Mouse (Mus musculus) gastrocnemius, adult 2 months (tissue): Measurements from ENCODE around the gene Smox. TPM values are rescaled to one million over a fixed set of nuclear protein-coding genes. Genes with fewer than 3 reads are reported as not detected.
"Not testable (repeated sequence)": the region's sequence is repeated elsewhere in the genome, so short reads cannot be mapped to it uniquely, and the experiment has no call there.

Experiments used
- DNase-seq: peaks from one replicate; pipeline ENCODE4 v3.0.0; 2022
- H3K27ac ChIP-seq: fragments of 200-600 bp; 2 replicates; pipeline ENCODE4 v1.8.1; 2022; ENCODE audit warnings: mild to moderate bottlenecking
- H3K4me3 ChIP-seq: fragments of 200-600 bp; 2 replicates; pipeline ENCODE4 v1.8.1; 2022; ENCODE audit warnings: mild to moderate bottlenecking, moderate library complexity
- CTCF ChIP-seq: fragments of 200-600 bp; IDR thresholded peaks from 2 replicates; pipeline ENCODE4 v1.8.1; 2022; ENCODE audit warnings: antibody characterized with exemption, mild to moderate bottlenecking, moderate library complexity
- intact Hi-C: fragments of 180-260 bp; cut with DNase I; formaldehyde crosslinking; loops from one replicate; pipeline ENCODE4 v1.15.1; 2025
- total RNA-seq, 2 experiments: library from RNA; stranded (reverse); gene quantifications; 2 replicates each; pipeline ENCODE4 v1.2.3; 2021

The Smox gene
- total RNA-seq, 2 experiments from 2014 or later: 51.2 to 522 TPM

DNA sequence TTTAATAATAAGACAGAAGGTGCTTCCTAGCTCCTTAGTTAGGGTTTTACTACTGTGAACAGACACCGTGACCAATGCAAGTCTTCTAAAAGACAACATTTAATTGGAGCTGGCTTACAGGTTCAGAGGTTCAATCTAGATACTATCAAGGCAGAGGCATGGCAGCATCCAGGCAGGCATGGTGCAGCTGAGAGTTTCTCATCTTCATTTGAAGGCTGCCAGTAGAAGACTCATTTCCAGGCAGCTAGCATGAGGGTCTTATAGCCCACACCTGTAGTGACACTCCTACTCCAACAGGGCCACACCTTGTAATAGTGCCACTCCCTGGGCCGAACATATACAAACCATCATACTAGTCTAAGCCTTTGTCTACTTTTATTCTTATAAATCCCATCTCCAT lies 27.1 kb upstream of the Smox start:
- no peak overlapping the region for H3K27ac ChIP-seq
- intact Hi-C loops: no loop called here
- no peak for TF ChIP-seq CTCF
- no peak overlapping the region for H3K4me3 ChIP-seq
- no peak for DNase-seq

DNA sequence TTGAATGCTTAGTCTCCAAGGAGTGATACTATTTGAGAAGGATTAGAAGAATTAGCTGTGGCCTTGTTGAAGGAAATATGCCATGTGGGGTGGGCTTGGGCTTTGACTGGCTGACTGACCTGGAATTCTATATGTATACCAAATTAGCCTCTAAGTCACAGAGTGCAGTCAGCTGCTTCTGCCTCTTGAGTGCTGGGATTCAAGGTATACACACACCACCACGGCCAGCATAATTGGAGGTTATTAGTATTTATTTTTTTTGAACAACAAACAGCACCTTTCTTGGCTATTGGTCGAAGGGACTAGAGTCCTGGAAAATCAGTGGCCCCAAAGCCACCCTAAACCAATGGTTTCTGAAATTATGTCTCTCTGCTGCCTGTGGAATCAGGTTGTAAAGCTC lies 24.6 kb upstream of the Smox start:
- Histone ChIP-seq H3K27ac (no peak overlapping the region), H3K4me3 (no peak overlapping the region)
- TF ChIP-seq CTCF: no peak
- intact Hi-C loops: no loop called here
- no peak for DNase-seq

DNA sequence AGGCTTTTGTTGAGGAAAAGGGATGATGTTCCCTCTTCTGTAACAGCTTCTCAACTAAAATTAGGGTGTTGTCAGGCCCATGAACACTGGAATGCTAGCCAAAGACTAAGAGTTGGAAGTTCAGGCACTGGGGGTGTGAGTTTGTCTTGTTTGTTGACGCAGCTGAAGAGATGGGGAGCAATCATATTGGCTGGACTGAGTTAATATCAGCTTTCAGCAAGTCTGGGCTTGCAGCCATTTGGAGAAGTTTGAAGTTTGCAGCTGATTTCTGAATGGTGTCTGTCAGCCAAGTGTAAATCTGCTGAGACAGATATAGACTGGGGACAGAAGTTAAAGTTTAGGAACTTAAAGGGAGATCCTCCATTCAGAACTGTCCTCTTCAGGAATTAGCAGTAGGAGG lies 21.4 kb upstream of the Smox start:
- peak; percentile 70 for DNase-seq
- intact Hi-C loops: no loop called here
- peak overlapping the region; percentile 48; the same call in 1 of the 2 replicates for H3K27ac ChIP-seq
- TF ChIP-seq CTCF: no peak
- H3K4me3 ChIP-seq: no peak overlapping the region

DNA sequence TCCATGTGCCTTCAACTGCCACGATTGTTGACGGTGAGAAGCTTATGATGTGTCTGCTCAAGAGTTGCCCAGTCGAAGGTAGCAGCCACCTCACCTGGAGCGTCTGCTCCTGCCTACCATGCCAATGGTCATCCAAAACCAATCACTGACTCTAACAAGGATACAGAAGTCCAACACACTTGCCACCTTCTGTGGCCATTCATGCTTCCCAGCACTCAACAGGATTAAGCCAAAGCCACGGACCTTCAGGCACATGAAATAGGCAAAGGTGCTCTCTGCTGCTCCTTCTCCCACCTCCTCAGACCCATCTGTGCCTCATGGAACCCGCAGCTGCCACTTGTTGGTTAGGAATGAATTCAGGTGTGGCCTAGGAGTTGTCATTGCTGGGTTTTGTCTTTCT lies 17.5 kb upstream of the Smox start:
- intact Hi-C loops: no loop called here
- Histone ChIP-seq H3K4me3 (no peak overlapping the region), H3K27ac (no peak overlapping the region)
- no peak for DNase-seq
- TF ChIP-seq CTCF: no peak

DNA sequence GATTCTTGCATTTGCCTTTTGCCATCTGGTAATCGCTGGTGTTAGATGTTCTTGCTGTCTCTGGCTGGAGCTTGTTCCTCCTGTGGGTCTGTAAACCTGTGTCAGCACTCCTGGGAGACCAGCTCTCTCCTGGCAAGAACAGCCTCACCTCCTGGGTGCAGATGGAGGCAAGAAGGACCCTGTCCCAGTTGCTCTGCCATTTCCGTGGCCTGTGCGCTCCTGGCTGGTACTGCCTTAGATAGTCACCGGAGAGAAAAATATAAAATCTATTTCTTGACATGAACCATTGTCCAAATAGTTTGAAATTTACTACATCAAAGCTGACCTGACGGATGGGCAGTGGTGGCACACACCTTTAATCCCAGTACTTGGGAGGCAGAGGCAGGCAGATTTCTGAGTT lies 14.2 kb upstream of the Smox start:
- H3K4me3 ChIP-seq, DNase-seq, intact Hi-C loops, H3K27ac ChIP-seq: not testable (repeated sequence)

DNA sequence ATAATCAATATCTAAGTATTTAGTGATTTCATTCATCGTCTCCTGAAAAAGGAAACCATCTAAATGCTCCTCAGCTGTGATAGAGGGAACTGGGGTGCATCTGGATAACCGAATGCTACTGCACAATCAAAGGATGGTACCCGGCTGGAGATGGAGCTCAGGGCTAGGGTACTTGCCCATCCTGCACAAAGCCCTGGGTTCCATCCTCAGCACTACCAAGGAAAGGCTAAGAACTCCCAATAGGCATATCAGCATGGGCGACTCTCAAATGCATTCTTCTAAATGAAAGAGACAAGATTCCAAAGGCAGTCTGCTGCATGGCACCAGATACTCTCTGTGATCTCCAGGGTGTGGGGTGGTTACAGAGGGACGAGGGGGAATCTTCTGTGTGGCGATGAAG lies 13.4 kb upstream of the Smox start:
- no peak for TF ChIP-seq CTCF
- H3K4me3 ChIP-seq: no peak overlapping the region
- H3K27ac ChIP-seq: no peak overlapping the region
- no peak for DNase-seq
- intact Hi-C loops: no loop called here

DNA sequence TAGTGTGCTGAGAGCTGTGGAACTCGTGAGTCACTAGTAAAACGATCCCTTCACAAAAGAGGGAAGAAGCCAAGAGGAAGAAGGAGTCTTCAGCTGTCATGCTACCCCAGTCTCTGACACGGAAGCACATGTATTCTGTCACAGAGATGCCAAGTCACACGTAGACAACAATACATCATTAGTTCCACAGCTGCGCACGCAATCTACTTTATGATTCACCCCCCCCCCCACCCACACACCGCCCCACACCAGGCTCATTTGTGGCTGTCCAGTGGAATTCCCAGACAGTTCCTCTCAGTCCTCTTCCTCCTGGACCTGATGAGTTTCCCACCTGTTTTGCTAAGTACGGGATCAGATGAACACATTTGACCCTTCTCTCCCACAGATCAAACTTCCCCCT lies 12.9 kb upstream of the Smox start:
- intact Hi-C loops: no loop called here
- TF ChIP-seq CTCF: no peak
- Histone ChIP-seq H3K4me3 (no peak overlapping the region), H3K27ac (no peak overlapping the region)
- DNase-seq: no peak

DNA sequence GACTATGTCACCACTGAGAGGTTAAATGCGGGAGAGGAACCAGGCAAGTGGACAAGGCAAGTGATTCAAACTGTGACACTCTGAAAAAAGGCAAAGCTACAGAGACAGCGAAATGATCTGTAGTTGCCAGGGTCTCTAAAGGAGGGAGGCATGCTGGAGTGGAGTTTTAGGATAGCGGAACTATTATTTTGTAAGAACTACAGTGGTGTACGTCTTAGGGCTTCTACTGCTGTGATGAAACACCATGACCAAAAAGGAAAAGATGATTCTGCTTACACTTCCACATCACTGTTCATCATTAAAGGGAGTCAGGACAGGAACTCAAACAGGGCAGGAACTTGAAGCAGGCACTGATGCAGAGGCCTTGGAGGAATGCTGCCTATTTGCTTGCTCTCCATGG lies 12.4 kb upstream of the Smox start:
- no peak overlapping the region for H3K4me3 ChIP-seq
- no peak for TF ChIP-seq CTCF
- no peak for DNase-seq
- intact Hi-C loops: no loop called here
- 0 out of 2 replicates have a peak overlapping the region, but pooled peaks have one; percentile 3 for H3K27ac ChIP-seq

DNA sequence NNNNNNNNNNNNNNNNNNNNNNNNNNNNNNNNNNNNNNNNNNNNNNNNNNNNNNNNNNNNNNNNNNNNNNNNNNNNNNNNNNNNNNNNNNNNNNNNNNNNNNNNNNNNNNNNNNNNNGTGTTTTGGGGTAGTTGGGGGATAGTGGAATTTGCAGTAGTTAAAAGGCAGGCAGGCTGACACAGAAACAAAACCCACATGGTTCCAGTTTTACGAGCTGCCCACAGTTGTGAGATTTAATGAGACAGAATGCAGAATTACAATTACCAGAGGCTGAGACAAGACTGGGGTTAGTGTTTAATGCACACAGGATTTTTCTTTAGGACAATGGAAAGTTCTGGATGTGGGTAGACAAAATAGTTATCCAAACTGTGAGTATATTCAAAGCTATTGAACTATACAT lies 9.6 kb upstream of the Smox start:
- TF ChIP-seq CTCF: no peak
- no peak for DNase-seq
- intact Hi-C loops: no loop called here
- Histone ChIP-seq H3K27ac (no peak overlapping the region), H3K4me3 (no peak overlapping the region)

DNA sequence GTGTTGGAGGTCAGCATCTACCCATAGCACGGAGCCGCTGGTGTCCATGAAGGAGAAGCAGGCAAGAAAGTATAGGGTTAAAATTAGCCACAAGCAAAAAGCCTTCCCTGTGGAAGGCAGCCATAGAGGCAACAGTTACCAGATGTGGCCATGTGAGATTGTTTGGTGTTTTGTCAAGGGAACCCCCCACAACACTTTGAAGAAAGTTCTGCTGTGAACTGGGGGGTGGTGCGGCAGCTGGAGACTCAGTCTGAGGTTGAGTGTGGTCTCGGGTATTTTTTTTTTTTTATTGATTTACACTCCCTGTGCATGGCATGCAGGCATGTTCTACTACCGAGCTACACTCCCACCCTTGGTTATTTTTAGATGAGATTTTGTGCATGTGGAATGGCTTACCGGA lies 8.8 kb upstream of the Smox start:
- TF ChIP-seq CTCF: no peak
- Histone ChIP-seq H3K27ac (no peak overlapping the region), H3K4me3 (no peak overlapping the region)
- intact Hi-C loops: no loop called here
- no peak for DNase-seq

DNA sequence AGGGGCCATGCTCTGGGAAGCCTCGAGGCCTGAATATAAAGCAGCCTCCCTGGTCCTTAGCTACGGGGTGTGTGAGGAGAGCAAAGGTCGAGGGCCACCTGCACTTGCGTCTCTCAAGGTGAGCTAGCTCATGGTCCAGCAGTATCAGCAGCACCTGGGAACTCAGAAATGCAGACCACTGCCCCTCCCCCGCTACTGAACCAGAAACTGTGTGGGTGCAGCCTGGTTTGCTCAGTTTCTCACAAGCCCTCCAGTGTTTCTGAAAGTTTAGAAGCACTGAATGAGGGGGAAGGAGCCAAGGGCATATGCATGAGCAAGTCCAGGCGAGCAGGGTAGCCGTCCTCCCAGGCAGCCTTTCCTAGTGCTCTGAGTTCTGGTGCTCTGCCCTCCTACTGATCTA lies 7.7 kb upstream of the Smox start:
- intact Hi-C loops: no loop called here
- H3K27ac ChIP-seq: no peak overlapping the region
- H3K4me3 ChIP-seq: no peak overlapping the region
- no peak for DNase-seq
- TF ChIP-seq CTCF: no peak

DNA sequence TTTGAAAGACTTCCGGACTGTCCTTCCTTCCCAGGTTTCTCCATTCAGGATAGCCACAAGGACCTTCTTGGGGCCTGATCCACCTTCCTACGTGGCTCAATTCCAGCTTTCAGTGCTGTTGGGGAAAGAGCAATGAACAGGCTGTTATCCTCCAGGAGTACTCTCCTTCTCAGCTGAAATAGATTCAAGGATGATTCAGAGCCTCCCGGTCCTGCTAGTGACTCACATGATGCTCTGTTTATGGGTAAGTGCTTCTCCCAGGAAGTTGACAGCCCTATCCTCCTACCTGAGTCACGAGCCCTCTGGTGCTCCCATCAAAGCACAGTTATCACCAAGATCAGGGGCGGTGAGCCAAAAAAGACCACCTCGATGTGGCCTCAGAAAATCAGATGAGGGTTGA lies 7.1 kb upstream of the Smox start:
- H3K4me3 ChIP-seq: no peak overlapping the region
- TF ChIP-seq CTCF: no peak
- intact Hi-C loops: no loop called here
- DNase-seq: no peak
- no peak overlapping the region for H3K27ac ChIP-seq

DNA sequence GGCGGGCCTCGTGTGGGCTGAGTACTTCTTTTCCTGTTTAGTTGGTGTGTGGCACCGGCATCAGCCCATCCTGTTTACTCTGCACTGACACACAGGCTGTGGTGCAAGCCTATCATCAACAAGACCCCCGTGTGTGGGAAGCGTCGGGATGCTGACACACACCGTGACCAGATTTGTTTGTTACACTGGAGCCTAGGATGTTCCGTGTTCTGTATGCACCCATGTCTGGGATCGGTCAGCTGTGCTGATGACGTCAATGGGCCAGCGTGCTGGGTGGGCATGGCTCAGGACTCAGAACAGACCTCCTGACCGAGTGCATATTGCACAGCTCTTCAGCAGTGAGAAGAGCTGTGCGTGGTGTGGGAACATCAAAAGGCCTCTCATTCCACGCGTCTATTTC lies 6.2 kb upstream of the Smox start:
- no peak for DNase-seq
- intact Hi-C loops: no loop called here
- no peak for TF ChIP-seq CTCF
- Histone ChIP-seq H3K27ac (no peak overlapping the region), H3K4me3 (no peak overlapping the region)

DNA sequence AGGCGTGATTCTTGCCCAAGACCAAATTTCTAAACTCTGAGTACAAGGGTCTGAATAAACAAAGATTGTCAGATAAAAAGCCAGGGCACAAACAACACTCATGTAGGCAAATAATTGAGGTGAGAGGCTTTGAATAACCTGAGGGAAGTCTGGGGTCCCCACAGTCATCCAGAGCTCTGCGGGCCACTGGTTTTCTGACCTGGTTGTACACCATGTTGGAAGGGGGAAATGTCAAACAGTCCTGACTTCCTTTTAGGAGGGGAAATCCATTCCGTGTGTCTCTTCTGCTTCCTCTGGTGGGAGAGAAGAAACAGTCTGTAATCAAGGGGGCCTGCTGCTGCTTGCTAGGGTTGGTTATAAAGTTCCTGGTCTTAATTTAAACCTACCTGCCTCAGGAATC lies 5.2 kb upstream of the Smox start:
- intact Hi-C loops: no loop called here
- no peak for TF ChIP-seq CTCF

DNA sequence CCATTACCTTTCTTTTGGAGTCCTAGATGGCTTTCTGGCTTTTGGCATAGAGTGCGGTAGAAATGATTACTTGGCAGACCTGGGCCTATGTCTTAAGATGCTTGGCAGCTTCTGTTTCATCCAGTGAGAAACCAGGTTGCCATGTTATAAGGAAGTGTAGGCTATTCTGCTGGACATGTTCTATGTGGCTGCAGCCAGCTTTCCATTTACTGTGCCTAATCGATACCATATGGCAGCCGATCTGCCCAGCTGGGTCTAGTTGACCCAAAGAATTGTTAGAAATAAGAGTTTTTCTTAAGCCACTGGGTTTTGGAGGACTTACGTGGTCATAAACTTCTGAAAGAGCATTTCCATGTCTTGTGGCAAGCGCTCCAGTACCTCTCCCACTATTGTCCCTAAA lies 4.0 kb upstream of the Smox start:
- no peak for DNase-seq
- Histone ChIP-seq H3K4me3 (no peak overlapping the region), H3K27ac (no peak overlapping the region)
- intact Hi-C loops: no loop called here
- no peak for TF ChIP-seq CTCF

More for the DNA sequence above, 5.2 kb upstream of the Smox start:
- DNase-seq: no peak
- no peak overlapping the region for H3K27ac ChIP-seq
- H3K4me3 ChIP-seq: no peak overlapping the region
